Mouse (Mus musculus) intestine, postnatal 0 days (tissue): ENCODE results near the gene Tmem51. TPM values are rescaled to one million over a fixed set of nuclear protein-coding genes. Genes with fewer than 3 reads are reported as not detected.
A peak's percentile ranks its signal among the peaks of the same experiment; 100 is the strongest.

Source experiments
- ATAC-seq: fragments of 200-750 bp; cut with Nextera tagmentation; 2 replicates; pipeline ENCODE4 v1.8.0; 2017; ENCODE audit warnings: mild to moderate bottlenecking, moderate TSS enrichment, moderate library complexity
- H3K27ac ChIP-seq: fragments of 300-500 bp; sonication (generic); 2 replicates; pipeline ENCODE4 v1.5.1; 2014; ENCODE audit warnings: mild to moderate bottlenecking, low read depth, low read length, moderate library complexity
- H3K27me3 ChIP-seq: fragments of 300-500 bp; sonication (generic); replicated peaks from 2 replicates; pipeline ENCODE4 v1.6.1; 2014; ENCODE audit warnings: low read length, mixed read lengths; ENCODE audit not compliant: control insufficient read depth, insufficient read depth
- H3K36me3 ChIP-seq: fragments of 300-500 bp; sonication (generic); 2 replicates; pipeline ENCODE4 v1.6.1; 2014; ENCODE audit warnings: mild to moderate bottlenecking, moderate library complexity; ENCODE audit not compliant: control insufficient read depth, insufficient read depth
- H3K4me1 ChIP-seq: fragments of 300-500 bp; sonication (generic); replicated peaks from 2 replicates; pipeline ENCODE4 v1.6.1; 2014; ENCODE audit warnings: antibody characterized with exemption, low read length, mixed read lengths; ENCODE audit not compliant: control insufficient read depth, insufficient read depth
- H3K4me2 ChIP-seq: fragments of 300-500 bp; sonication (generic); replicated peaks from 2 replicates; pipeline ENCODE4 v1.6.1; 2014; ENCODE audit warnings: low read depth, mild to moderate bottlenecking, moderate library complexity
- H3K4me3 ChIP-seq: fragments of 300-500 bp; sonication (generic); 2 replicates; pipeline ENCODE4 v1.5.1; 2014; ENCODE audit warnings: low read depth, low read length
- H3K9ac ChIP-seq: fragments of 300-500 bp; sonication (generic); 2 replicates; pipeline ENCODE4 v1.6.1; 2014; ENCODE audit warnings: mild to moderate bottlenecking, low read depth, low read length
- H3K9me3 ChIP-seq: fragments of 300-500 bp; sonication (generic); 2 replicates; pipeline ENCODE4 v1.6.1; 2016; ENCODE audit warnings: mixed run types; ENCODE audit not compliant: control insufficient read depth
- CTCF ChIP-seq: sonication (generic); IDR thresholded peaks from 2 replicates; pipeline ENCODE4 v1.5.1; 2016; ENCODE audit warnings: low read depth, mild to moderate bottlenecking, control low read depth, antibody characterized with exemption, moderate library complexity
- WGBS: fragments of 180-500 bp; shearing (Covaris S2); extraction: QIAGEN DNeasy Blood & Tissue Kit; methylation state at CpG from one replicate; pipeline ENCODE4 v1.1.7; 2014; 5-methylcytosine and 5-hydroxymethylcytosine counted together
- polyA plus RNA-seq: library from polyadenylated mRNA; unstranded; fragments of >200 nt; fragmentation: Nextera tagmentation; extraction: Ambion mirVana; gene quantifications from 2 replicates; pipeline ENCODE4 v1.2.1, GENCODE M21; 2015

The Tmem51 gene
- polyA plus RNA-seq, 1 experiment from 2014 or later: 212 TPM

DNA sequence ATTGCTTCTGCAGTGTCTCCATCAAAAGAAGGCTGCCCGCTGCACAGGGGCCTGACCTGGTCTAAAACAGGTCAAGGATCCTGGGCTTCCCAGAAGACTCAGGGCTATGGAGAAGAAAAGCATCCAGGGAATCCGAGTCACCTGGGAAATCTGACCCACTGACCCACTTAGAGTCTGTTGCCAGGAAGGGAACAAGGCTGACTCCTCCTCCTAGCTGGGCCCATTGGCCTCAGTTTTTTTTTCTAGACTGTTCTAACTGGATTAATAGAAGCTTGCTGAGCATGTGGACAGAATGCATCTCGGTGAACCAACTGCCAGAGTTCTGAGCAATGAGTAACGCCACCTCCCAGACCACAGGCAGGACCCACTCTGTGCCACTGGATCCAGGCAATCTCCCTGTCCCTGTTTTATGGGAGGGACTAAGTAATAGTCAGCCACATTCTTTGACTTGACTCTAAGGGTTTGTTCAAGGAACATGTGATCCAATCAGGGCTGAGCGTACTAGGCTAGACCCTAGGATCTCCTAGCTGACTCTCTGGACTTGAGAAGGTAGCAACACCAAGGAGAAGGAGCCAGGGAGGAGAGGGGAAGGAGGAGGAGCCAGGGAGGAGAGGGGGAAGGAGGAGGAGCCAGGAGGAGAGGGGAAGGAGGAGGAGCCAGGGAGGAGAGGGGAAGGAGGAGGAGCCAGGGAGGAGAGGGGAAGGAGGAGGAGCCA is 90.6 kb downstream of the Tmem51 start:
- Histone ChIP-seq H3K4me3 (no peak overlapping the region), H3K27me3 (no peaks in the 10 kb centered on the region), H3K27ac (no peak overlapping the region), H3K4me1 (no peaks in the 10 kb centered on the region; the same call in 1 of the 2 replicates), H3K9me3 (no peaks in the 10 kb centered on the region), H3K4me2 (no peak overlapping the region), H3K36me3 (no peaks in the 10 kb centered on the region), H3K9ac (no peak overlapping the region)
- ATAC-seq: no peak
- TF ChIP-seq CTCF: no peak
- 75% methylated on average over 5 of the region's 5 CpGs for WGBS

DNA sequence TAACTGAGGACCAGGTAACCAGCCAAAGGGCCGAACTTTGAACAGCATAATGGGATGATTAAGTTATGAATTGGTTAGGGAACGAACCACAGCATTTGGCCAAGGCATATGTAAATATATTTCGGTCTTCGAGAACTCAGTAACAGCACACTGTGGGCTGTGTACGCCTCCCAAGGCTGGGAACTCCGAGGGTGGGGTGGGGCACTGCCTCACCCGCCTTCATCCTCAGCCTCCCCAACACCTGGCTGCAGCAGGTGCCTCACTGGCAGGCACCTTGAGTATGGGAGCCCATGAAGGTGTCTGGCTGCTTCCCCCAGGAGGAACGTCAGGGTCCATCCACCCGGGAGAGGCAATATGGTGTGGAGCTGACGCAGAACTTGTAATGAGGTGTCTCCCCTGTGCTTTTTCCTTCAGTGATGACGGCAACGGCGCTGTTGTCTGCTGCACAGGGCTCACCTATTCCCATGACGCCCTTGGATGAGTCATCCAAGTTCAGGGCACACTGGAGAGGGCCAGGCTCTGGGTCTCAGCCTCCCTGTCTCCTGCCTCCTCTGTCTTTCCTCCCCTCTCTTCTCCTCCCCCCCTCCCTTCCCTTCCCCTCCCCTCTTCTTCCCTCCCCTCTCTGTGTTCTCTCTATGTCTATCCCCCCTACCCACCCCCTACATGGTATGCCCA is 91.4 kb downstream of the Tmem51 start:
- Histone ChIP-seq H3K4me2 (no peak overlapping the region), H3K9me3 (no peaks in the 10 kb centered on the region), H3K4me3 (no peak overlapping the region), H3K36me3 (no peaks in the 10 kb centered on the region), H3K9ac (no peak overlapping the region), H3K27ac (no peak overlapping the region), H3K4me1 (no peaks in the 10 kb centered on the region), H3K27me3 (no peaks in the 10 kb centered on the region)
- ATAC-seq: peak; percentile 55
- TF ChIP-seq CTCF: no peak
- WGBS: 51% methylated on average over 14 of the region's 14 CpGs

GRCm38 (mm10) chr4:141988178-141988577 is 95.9 kb downstream of the Tmem51 start:
- H3K9ac ChIP-seq: no peak overlapping the region
- no peaks in the 10 kb centered on the region for H3K4me1 ChIP-seq
- no peak for ATAC-seq
- no peaks in the 10 kb centered on the region for H3K9me3 ChIP-seq
- H3K4me3 ChIP-seq: no peak overlapping the region
- no peaks in the 10 kb centered on the region for H3K36me3 ChIP-seq
- TF ChIP-seq CTCF: no peak
- H3K4me2 ChIP-seq: no peak overlapping the region
- H3K27me3 ChIP-seq: no peaks in the 10 kb centered on the region
- H3K27ac ChIP-seq: no peak overlapping the region
- WGBS: 84% methylated on average over 1 of the region's 1 CpGs

DNA sequence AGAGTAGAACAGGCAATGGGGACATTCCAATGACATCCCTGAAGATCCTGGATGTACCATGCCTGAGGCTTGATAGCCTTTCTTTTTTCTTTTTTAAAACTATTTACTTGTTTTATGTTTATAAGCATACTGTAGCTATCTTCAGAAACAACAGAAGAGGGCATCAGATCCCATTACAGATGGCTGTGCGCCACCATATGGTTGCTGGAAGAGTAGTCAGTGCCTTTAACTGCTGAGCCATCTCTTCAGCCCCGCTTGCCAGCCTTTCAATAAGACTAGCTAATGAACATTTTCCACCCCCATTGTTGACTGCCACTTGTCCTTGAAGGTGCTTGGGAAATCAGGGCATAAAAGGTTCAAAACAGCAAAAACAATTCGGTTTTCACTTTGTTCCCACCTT is 100.4 kb downstream of the Tmem51 start:
- no peaks in the 10 kb centered on the region for H3K36me3 ChIP-seq
- no peak for ATAC-seq
- no peak overlapping the region for H3K27ac ChIP-seq
- no peak overlapping the region for H3K4me3 ChIP-seq
- TF ChIP-seq CTCF: peak; percentile 50
- 68% methylated on average over 3 of the region's 3 CpGs for WGBS
- H3K4me1 ChIP-seq: no peaks in the 10 kb centered on the region; the same call in 1 of the 2 replicates
- H3K9ac ChIP-seq: no peak overlapping the region
- H3K27me3 ChIP-seq: no peaks in the 10 kb centered on the region
- H3K4me2 ChIP-seq: no peak overlapping the region
- H3K9me3 ChIP-seq: no peaks in the 10 kb centered on the region

- WGBS: 54% methylated on average over 3 of the region's 3 CpGs
- Histone ChIP-seq H3K4me1 (no peaks in the 10 kb centered on the region; the same call in 1 of the 2 replicates), H3K36me3 (no peaks in the 10 kb centered on the region), H3K9me3 (no peaks in the 10 kb centered on the region), H3K27me3 (no peaks in the 10 kb centered on the region), H3K27ac (no peak overlapping the region), H3K9ac (no peak overlapping the region), H3K4me3 (no peak overlapping the region), H3K4me2 (no peak overlapping the region)
- ATAC-seq: 0 out of 2 replicates have a peak, but pooled peaks have one; percentile 32
- TF ChIP-seq CTCF: no peak
These were observed 102.6 kb downstream of the Tmem51 start for GRCm38 (mm10) chr4:141981475-141981874.

Other genes with a start within 250 kb of the Tmem51 start
- gene Ctrc, start 237.9 kb downstream of the Tmem51 start, polyA plus RNA-seq: not detected in 2 replicates
- gene Efhd2, start 209.4 kb downstream of the Tmem51 start, polyA plus RNA-seq: 173 and 181 TPM in 2 replicates
- 1.2 and 1.4 TPM in 2 replicates for gene Fhad1, start 69.2 kb downstream of the Tmem51 start, polyA plus RNA-seq
- gene Kazn, start 155.1 kb upstream of the Tmem51 start, polyA plus RNA-seq: 17.5 and 20.2 TPM in 2 replicates